Mouse (Mus musculus) neural tube, embryonic 15.5 days (tissue): ENCODE results near the gene Adap1. TPM values are rescaled to one million over a fixed set of nuclear protein-coding genes. Genes with fewer than 3 reads are reported as not detected.
"Not testable (repeated sequence)": the region's sequence is repeated elsewhere in the genome, so short reads cannot be mapped to it uniquely, and the experiment has no call there.

Source experiments
- ATAC-seq: fragments of 200-750 bp; cut with Nextera tagmentation; 2 replicates; pipeline ENCODE4 v1.8.0; 2017; ENCODE audit warnings: mild to moderate bottlenecking, moderate TSS enrichment, moderate library complexity; ENCODE audit not compliant: low FRiP score
- H3K27ac ChIP-seq: fragments of 300-500 bp; sonication (generic); replicated peaks from 2 replicates; pipeline ENCODE4 v1.5.1; 2015; ENCODE audit warnings: mild to moderate bottlenecking, inconsistent platforms
- H3K27me3 ChIP-seq: fragments of 300-500 bp; sonication (generic); replicated peaks from 2 replicates; pipeline ENCODE4 v1.6.1; 2015; ENCODE audit warnings: inconsistent platforms
- H3K36me3 ChIP-seq: fragments of 300-500 bp; sonication (generic); 2 replicates; pipeline ENCODE4 v1.6.1; 2015; ENCODE audit warnings: inconsistent platforms
- H3K4me1 ChIP-seq: fragments of 300-500 bp; sonication (generic); 2 replicates; pipeline ENCODE4 v1.6.1; 2015; ENCODE audit warnings: inconsistent platforms
- H3K4me2 ChIP-seq: fragments of 300-500 bp; sonication (generic); 2 replicates; pipeline ENCODE4 v1.6.1; 2015; ENCODE audit warnings: inconsistent platforms, mild to moderate bottlenecking, moderate library complexity
- H3K4me3 ChIP-seq: fragments of 300-500 bp; sonication (generic); replicated peaks from 2 replicates; pipeline ENCODE4 v1.5.1; 2015; ENCODE audit warnings: mild to moderate bottlenecking, inconsistent platforms
- H3K9ac ChIP-seq: fragments of 300-500 bp; sonication (generic); replicated peaks from 2 replicates; pipeline ENCODE4 v1.6.1; 2015; ENCODE audit warnings: mild to moderate bottlenecking, inconsistent platforms
- H3K9me3 ChIP-seq: fragments of 300-500 bp; sonication (generic); replicated peaks from 2 replicates; pipeline ENCODE4 v1.6.1; 2016; ENCODE audit warnings: inconsistent platforms
- WGBS: fragments of 180-500 bp; shearing (Covaris S2); methylation state at CpG from one replicate; pipeline ENCODE4 v1.1.7; 2015; ENCODE audit warnings: mixed read lengths; 5-methylcytosine and 5-hydroxymethylcytosine counted together
- polyA plus RNA-seq: library from polyadenylated mRNA; unstranded; fragments of >200 nt; fragmentation: Nextera tagmentation; extraction: Ambion mirVana; gene quantifications from 2 replicates; pipeline ENCODE4 v1.2.1, GENCODE M21; 2015

Adap1 gene
- polyA plus RNA-seq, 1 experiment from 2014 or later = 132 TPM

- no peak overlapping the region for H3K4me2 ChIP-seq
- no peak overlapping the region for H3K9ac ChIP-seq
- H3K9me3 ChIP-seq = no peaks in the 10 kb centered on the region
- H3K4me1 ChIP-seq = peaks cover 9% of the 10 kb centered on the region
- H3K27me3 ChIP-seq = no peaks in the 10 kb centered on the region
- WGBS = 80% methylated on average over 6 of the region's 6 CpGs
- no peak overlapping the region for H3K27ac ChIP-seq
- H3K36me3 ChIP-seq = no peaks in the 10 kb centered on the region
- ATAC-seq = no peak
- no peak overlapping the region for H3K4me3 ChIP-seq
These were observed 24.3 kb upstream of the Adap1 start for GRCm38 (mm10) chr5:139349713-139350112.

GRCm38 (mm10) chr5:139347225-139347624, 21.8 kb upstream of the Adap1 start:
- no peak for ATAC-seq
- Histone ChIP-seq H3K36me3 (peaks cover 5% of the 10 kb centered on the region; the same call in 1 of the 2 replicates), H3K27me3 (no peaks in the 10 kb centered on the region), H3K9me3 (no peaks in the 10 kb centered on the region), H3K4me2 (no peak overlapping the region), H3K27ac (no peak overlapping the region), H3K4me1 (peaks cover 30% of the 10 kb centered on the region), H3K4me3 (no peak overlapping the region), H3K9ac (no peak overlapping the region)
- WGBS = 28% methylated on average over 1 of the region's 1 CpGs

- Histone ChIP-seq H3K36me3 (peaks cover 19% of the 10 kb centered on the region), H3K4me2 (peak overlapping the region; percentile 97), H3K27me3 (no peaks in the 10 kb centered on the region), H3K4me3 (peak overlapping the region; percentile 71), H3K4me1 (peaks cover 29% of the 10 kb centered on the region), H3K9ac (peak overlapping the region; percentile 40), H3K27ac (peak overlapping the region; percentile 81), H3K9me3 (no peaks in the 10 kb centered on the region)
- WGBS = 6% methylated on average over 5 of the region's 5 CpGs
- ATAC-seq = peak; percentile 46
These were observed 19.9 kb upstream of the Adap1 start for GRCm38 (mm10) chr5:139345364-139345714.

- under 1% methylated on average over 33 of the region's 33 CpGs for WGBS
- no peaks in the 10 kb centered on the region for H3K9me3 ChIP-seq
- H3K4me1 ChIP-seq = peaks cover 29% of the 10 kb centered on the region
- peak overlapping the region; percentile 97 for H3K4me2 ChIP-seq
- peak; percentile 94 for ATAC-seq
- H3K27ac ChIP-seq = peak overlapping the region; percentile 81
- peak overlapping the region; percentile 86 for H3K9ac ChIP-seq
- H3K4me3 ChIP-seq = peak overlapping the region; percentile 71
- peaks cover 24% of the 10 kb centered on the region for H3K36me3 ChIP-seq
- no peaks in the 10 kb centered on the region for H3K27me3 ChIP-seq
These were observed 19.4 kb upstream of the Adap1 start for GRCm38 (mm10) chr5:139344687-139345363.

- Histone ChIP-seq H3K9me3 (no peaks in the 10 kb centered on the region), H3K27ac (no peak overlapping the region), H3K36me3 (peaks cover 31% of the 10 kb centered on the region), H3K4me1 (peaks cover 32% of the 10 kb centered on the region), H3K4me3 (peak overlapping the region; percentile 71), H3K4me2 (peak overlapping the region; percentile 97), H3K9ac (peak overlapping the region; percentile 86), H3K27me3 (no peaks in the 10 kb centered on the region)
- 5% methylated on average over 12 of the region's 12 CpGs for WGBS
- ATAC-seq = peak; percentile 65; the same call in 1 of the 2 replicates
These were observed 18.7 kb upstream of the Adap1 start for GRCm38 (mm10) chr5:139344021-139344686.

- 85% methylated on average over 11 of the region's 11 CpGs for WGBS
- Histone ChIP-seq H3K4me3 (no peak overlapping the region), H3K4me2 (no peak overlapping the region), H3K4me1 (peaks cover 35% of the 10 kb centered on the region), H3K9me3 (no peaks in the 10 kb centered on the region), H3K27me3 (no peaks in the 10 kb centered on the region), H3K27ac (no peak overlapping the region), H3K9ac (no peak overlapping the region), H3K36me3 (peaks cover 72% of the 10 kb centered on the region)
- ATAC-seq = no peak
These were observed 13.5 kb upstream of the Adap1 start for GRCm38 (mm10) chr5:139338891-139339290.

GRCm38 (mm10) chr5:139338403-139338802, 13.0 kb upstream of the Adap1 start:
- no peak for ATAC-seq
- H3K4me2 ChIP-seq = no peak overlapping the region
- no peak overlapping the region for H3K4me3 ChIP-seq
- no peak overlapping the region for H3K9ac ChIP-seq
- H3K27me3 ChIP-seq = no peaks in the 10 kb centered on the region
- no peak overlapping the region for H3K27ac ChIP-seq
- peaks cover 30% of the 10 kb centered on the region for H3K4me1 ChIP-seq
- WGBS = 86% methylated on average over 3 of the region's 3 CpGs
- H3K9me3 ChIP-seq = no peaks in the 10 kb centered on the region
- peaks cover 72% of the 10 kb centered on the region for H3K36me3 ChIP-seq

- WGBS = 89% methylated on average over 13 of the region's 13 CpGs
- H3K9ac ChIP-seq = no peak overlapping the region
- no peaks in the 10 kb centered on the region for H3K27me3 ChIP-seq
- H3K4me2 ChIP-seq = no peak overlapping the region
- ATAC-seq = no peak
- no peak overlapping the region for H3K4me3 ChIP-seq
- peaks cover 72% of the 10 kb centered on the region for H3K36me3 ChIP-seq
- no peak overlapping the region for H3K27ac ChIP-seq
- peaks cover 25% of the 10 kb centered on the region for H3K4me1 ChIP-seq
- no peaks in the 10 kb centered on the region for H3K9me3 ChIP-seq
These were observed 12.5 kb upstream of the Adap1 start for GRCm38 (mm10) chr5:139337826-139338370.

- WGBS = 94% methylated on average over 4 of the region's 4 CpGs
- Histone ChIP-seq H3K9me3 (no peaks in the 10 kb centered on the region), H3K4me1 (peaks cover 19% of the 10 kb centered on the region), H3K27ac (no peak overlapping the region), H3K36me3 (peaks cover 56% of the 10 kb centered on the region), H3K27me3 (no peaks in the 10 kb centered on the region; the same call in 1 of the 2 replicates), H3K4me3 (no peak overlapping the region), H3K4me2 (no peak overlapping the region), H3K9ac (no peak overlapping the region)
- ATAC-seq = no peak; the same call in 1 of the 2 replicates
These were observed 10.2 kb upstream of the Adap1 start for GRCm38 (mm10) chr5:139335634-139336033.

- H3K27ac ChIP-seq, H3K4me2 ChIP-seq, ATAC-seq, H3K9ac ChIP-seq, H3K4me3 ChIP-seq, H3K9me3 ChIP-seq, H3K27me3 ChIP-seq: not testable (repeated sequence)
- Histone ChIP-seq H3K4me1 (peaks cover 18% of the 10 kb centered on the region), H3K36me3 (peaks cover 44% of the 10 kb centered on the region)
- WGBS = 90% methylated on average over 10 of the region's 10 CpGs
These were observed 9.0 kb upstream of the Adap1 start for GRCm38 (mm10) chr5:139334394-139334793.

- Histone ChIP-seq H3K4me1 (peaks cover 12% of the 10 kb centered on the region; the same call in 1 of the 2 replicates), H3K9ac (no peak overlapping the region), H3K4me3 (no peak overlapping the region), H3K27ac (no peak overlapping the region), H3K9me3 (no peaks in the 10 kb centered on the region), H3K4me2 (no peak overlapping the region), H3K27me3 (no peaks in the 10 kb centered on the region; the same call in 1 of the 2 replicates), H3K36me3 (peaks cover 35% of the 10 kb centered on the region)
- WGBS = 67% methylated on average over 16 of the region's 16 CpGs
- ATAC-seq = no peak
These were observed 8.0 kb upstream of the Adap1 start for GRCm38 (mm10) chr5:139333301-139334013.
